Comparison of ENCODE assay signal across 8 mouse cellular contexts in genomic region chr11:78343381-78344327, GRCm38 (mm10). TPM values are rescaled to one million over a fixed set of nuclear protein-coding genes. Genes with fewer than 3 reads are reported as not detected.
DNase-seq lines count a peak whose midpoint lies in the region; ATAC-seq and TF ChIP-seq lines count a peak whose summit lies in the region.

Gene Unc119, plus strand, starts transcription at chr11:78343482.

- TF ChIP-seq CTCF in CH12.LX (conservative IDR thresholded peaks at IDR 0.05 in 1 of 2, IDR thresholded peaks at IDR 0.05 in 1 of 2; ENCODE audit: low read depth in 2 of 2, low read length in 2 of 2): no peak; a peak in 1 of 4 replicates
- no peak for TF ChIP-seq CTCF in liver, embryonic 14.5 days (IDR thresholded peaks at IDR 0.05; ENCODE audit: low read depth)

- peaks cover 32 to 46% of the 10 kb centered on the region in 2 experiments for H3K36me3 ChIP-seq in CH12.LX (replicated peaks in 1 of 2; ENCODE audit: control insufficient read depth in 1 of 2, insufficient read depth in 1 of 2, low read length in 1 of 2)
- H3K36me3 ChIP-seq in erythroblast, embryonic 14.5 days (ENCODE audit: control insufficient read depth): peaks cover 53% of the 10 kb centered on the region
- H3K36me3 ChIP-seq in heart, embryonic 15.5 days: peaks cover 23% of the 10 kb centered on the region; the same call in 1 of the 2 replicates
- H3K36me3 ChIP-seq in liver, embryonic 14.5 days (replicated peaks; ENCODE audit: control insufficient read depth, insufficient read depth, low read depth): peaks cover 2% of the 10 kb centered on the region; the same call in 1 of the 2 replicates
- H3K36me3 ChIP-seq in stomach, embryonic 15.5 days: peaks cover 12% of the 10 kb centered on the region

- peak; percentile 81 for ATAC-seq in heart, embryonic 15.5 days (replicated peaks; ENCODE audit: insufficient number of reproducible peaks, insufficient read depth, low FRiP score, low read depth)
- peak; percentile 65 for ATAC-seq in liver, embryonic 14.5 days (ENCODE audit: insufficient read depth)
- peak; percentile 84 for ATAC-seq in stomach, embryonic 15.5 days (ENCODE audit: insufficient read depth, low FRiP score, low read depth)

- DNase-seq in CH12.LX (ENCODE audit: extremely low read depth): no peak
- DNase-seq in brain, embryonic 18.5 days (ENCODE audit: low read depth, low spot score): peak; percentile 61
- DNase-seq in kidney, postnatal 14 days: peak; percentile 90
- DNase-seq in liver, embryonic 14.5 days (ENCODE audit: low read depth in 3 of 3, low spot score in 3 of 3): peak in 1 of 3 experiments; percentile 49
- peak; percentile 83 for DNase-seq in neural tube, embryonic 10.5 days (ENCODE audit: extremely low spot score, low spot score)

- peaks cover 8% of the 10 kb centered on the region for H3K79me2 ChIP-seq in CH12.LX (replicated peaks; ENCODE audit: control insufficient read depth, extremely low read depth, insufficient read depth, poor library complexity, severe bottlenecking)

- dilution Hi-C loops in CH12.LX (cut with MboI; ENCODE audit: extremely low pct_ligation_motif_present, extremely low pct_unique_long_range_greater_than_20kb, low sequenced_read_pairs): no loop called here

- TF ChIP-seq RAD21 in CH12.LX (IDR thresholded peaks at IDR 0.05; ENCODE audit: low read depth, low read length): no peak; the same call in 1 of the 2 replicates

- peaks cover 25 to 46% of the 10 kb centered on the region in 2 experiments for H3K4me1 ChIP-seq in CH12.LX (ENCODE audit: control insufficient read depth in 1 of 2, insufficient read depth in 2 of 2)
- peaks cover 54% of the 10 kb centered on the region for H3K4me1 ChIP-seq in erythroblast, embryonic 14.5 days (ENCODE audit: control insufficient read depth)
- H3K4me1 ChIP-seq in heart, embryonic 15.5 days (replicated peaks): peaks cover 44% of the 10 kb centered on the region
- peaks cover 28 to 35% of the 10 kb centered on the region in 2 experiments for H3K4me1 ChIP-seq in liver, embryonic 14.5 days (replicated peaks; ENCODE audit: control insufficient read depth in 2 of 2, insufficient read depth in 2 of 2, low read length in 1 of 2)
- peaks cover 41% of the 10 kb centered on the region for H3K4me1 ChIP-seq in stomach, embryonic 15.5 days

- TF ChIP-seq POLR2A in CH12.LX (IDR thresholded peaks at IDR 0.05; ENCODE audit: low read depth, low read length): peak; percentile 78

- H3K4me2 ChIP-seq in CH12.LX (ENCODE audit: insufficient read depth, low read depth, poor library complexity, severe bottlenecking): peak within 1 kb of the TSS; percentile 77
- peak within 1 kb of the TSS; percentile 93 for H3K4me2 ChIP-seq in heart, embryonic 15.5 days
- peak within 1 kb of the TSS; percentile 97 for H3K4me2 ChIP-seq in liver, embryonic 14.5 days (ENCODE audit: low read depth)
- peak within 1 kb of the TSS; percentile 89 for H3K4me2 ChIP-seq in stomach, embryonic 15.5 days

- WGBS in heart, embryonic 15.5 days: 1% methylated on average over 66 of the region's 66 CpGs
- under 1% methylated on average over 58 of the region's 66 CpGs for WGBS in liver, embryonic 14.5 days (ENCODE audit: insufficient replicate concordance)
- WGBS in stomach, embryonic 15.5 days: under 1% methylated on average over 63 of the region's 66 CpGs

- H3K27ac ChIP-seq in CH12.LX (ENCODE audit: insufficient read depth, low read depth): peak within 1 kb of the TSS; percentile 44
- H3K27ac ChIP-seq in heart, embryonic 15.5 days: peak within 1 kb of the TSS; percentile 85
- peak within 1 kb of the TSS; percentile 88 for H3K27ac ChIP-seq in liver, embryonic 14.5 days
- H3K27ac ChIP-seq in stomach, embryonic 15.5 days: peak within 1 kb of the TSS; percentile 79

- no peaks in the 10 kb centered on the region for H3K9me3 ChIP-seq in CH12.LX (replicated peaks; ENCODE audit: low read length)
- H3K9me3 ChIP-seq in erythroblast, embryonic 14.5 days (ENCODE audit: control insufficient read depth, low read length): no peaks in the 10 kb centered on the region
- no peaks in the 10 kb centered on the region for H3K9me3 ChIP-seq in heart, embryonic 15.5 days (replicated peaks)
- H3K9me3 ChIP-seq in liver, embryonic 14.5 days (ENCODE audit: control insufficient read depth, low read length): no peaks in the 10 kb centered on the region
- no peaks in the 10 kb centered on the region for H3K9me3 ChIP-seq in stomach, embryonic 15.5 days

- in situ Hi-C loops in CH12.LX (cut with MboI; ENCODE audit: low pct_ligation_motif_present, low pct_unique_long_range_greater_than_20kb, low sequenced_read_pairs): no loop called here

- no peak for TF ChIP-seq EP300 in CH12.LX (IDR thresholded peaks at IDR 0.05; ENCODE audit: low read length)
- TF ChIP-seq EP300 in liver, embryonic 14.5 days (IDR thresholded peaks at IDR 0.05; ENCODE audit: low read depth): no peak

- peak within 1 kb of the TSS; percentile 73 to 86 (median 75) for H3K4me3 ChIP-seq in CH12.LX (replicated peaks in 1 of 3; ENCODE audit: low read depth in 2 of 3, low read length in 2 of 3, poor library complexity in 1 of 3)
- H3K4me3 ChIP-seq in erythroblast, embryonic 14.5 days (replicated peaks): peak within 1 kb of the TSS; percentile 82
- peak within 1 kb of the TSS; percentile 88 for H3K4me3 ChIP-seq in heart, embryonic 15.5 days
- peak within 1 kb of the TSS; percentile 56 to 82 for H3K4me3 ChIP-seq in liver, embryonic 14.5 days (ENCODE audit: insufficient read depth in 1 of 2, low read depth in 2 of 2, low read length in 2 of 2)
- peak within 1 kb of the TSS; percentile 82 for H3K4me3 ChIP-seq in stomach, embryonic 15.5 days (replicated peaks)

- H3K9ac ChIP-seq in CH12.LX (ENCODE audit: insufficient read depth, low read depth): peak within 1 kb of the TSS; percentile 91
- H3K9ac ChIP-seq in heart, embryonic 15.5 days: peak within 1 kb of the TSS; percentile 86
- peak within 1 kb of the TSS; percentile 84 for H3K9ac ChIP-seq in liver, embryonic 14.5 days (replicated peaks)
- H3K9ac ChIP-seq in stomach, embryonic 15.5 days: peak within 1 kb of the TSS; percentile 90

- H3K27me3 ChIP-seq in CH12.LX (replicated peaks): no peaks in the 10 kb centered on the region
- H3K27me3 ChIP-seq in erythroblast, embryonic 14.5 days (ENCODE audit: control insufficient read depth): no peaks in the 10 kb centered on the region
- H3K27me3 ChIP-seq in heart, embryonic 15.5 days: no peaks in the 10 kb centered on the region
- H3K27me3 ChIP-seq in liver, embryonic 14.5 days (ENCODE audit: control insufficient read depth, insufficient read depth, low read length): no peaks in the 10 kb centered on the region
- H3K27me3 ChIP-seq in stomach, embryonic 15.5 days (replicated peaks): no peaks in the 10 kb centered on the region

TF ChIP-seq in CH12.LX, 34 proteins besides CTCF, POLR2A, EP300 and RAD21 (continues in another document):
- TF ChIP-seq TCF12 (IDR thresholded peaks at IDR 0.05; ENCODE audit: low read depth, low read length) (peak; percentile 71; the same call in 1 of the 2 replicates), NELFE (IDR thresholded peaks at IDR 0.05; ENCODE audit: low read depth, low read length) (peak; percentile 84), CHD1 (IDR thresholded peaks at IDR 0.05; ENCODE audit: low read depth, low read length) (no peak), JUND (conservative IDR thresholded peaks at IDR 0.05; ENCODE audit: low read depth, low read length) (no peak), USF2 (conservative IDR thresholded peaks at IDR 0.05; ENCODE audit: low read depth, low read length) (no peak), ZMIZ1 (IDR thresholded peaks at IDR 0.05; ENCODE audit: low read depth, low read length) (peak; percentile 87), USF1 (IDR thresholded peaks at IDR 0.05; ENCODE audit: low read depth, low read length) (no peak), SMC3 (IDR thresholded peaks at IDR 0.05; ENCODE audit: low read depth, low read length) (no peak), RCOR1 (conservative IDR thresholded peaks at IDR 0.05; ENCODE audit: low read depth, low read length) (peak; percentile 44; the same call in 1 of the 2 replicates), GABPA (IDR thresholded peaks at IDR 0.05; ENCODE audit: insufficient replicate concordance, low read depth, low read length) (no peak), ZKSCAN1 (IDR thresholded peaks at IDR 0.05; ENCODE audit: borderline replicate concordance, low read depth, low read length) (no peak), POLR2AphosphoS2 (IDR thresholded peaks at IDR 0.05; ENCODE audit: low read depth, low read length) (peak; percentile 70; the same call in 1 of the 2 replicates), MXI1 (IDR thresholded peaks at IDR 0.05; ENCODE audit: low read depth, low read length) (0 out of 2 replicates have a peak, but pooled peaks have one; percentile 72), UBTF (IDR thresholded peaks at IDR 0.05; ENCODE audit: low read depth, low read length) (peak; percentile 55; the same call in 1 of the 2 replicates), ZNF384 (IDR thresholded peaks at IDR 0.05; ENCODE audit: low read depth, low read length) (no peak), HCFC1 (IDR thresholded peaks at IDR 0.05; ENCODE audit: low read depth, low read length) (no peak), ZC3H11A (IDR thresholded peaks at IDR 0.05; ENCODE audit: low read depth, low read length) (no peak), CHD2 (IDR thresholded peaks at IDR 0.05; ENCODE audit: low read length) (peak; percentile 67), BHLHE40 (IDR thresholded peaks at IDR 0.05; ENCODE audit: low read depth, low read length) (0 out of 2 replicates have a peak, but pooled peaks have one; percentile 25), E2F4 (IDR thresholded peaks at IDR 0.05; ENCODE audit: insufficient replicate concordance, low read depth, low read length) (no peak), MYC (IDR thresholded peaks at IDR 0.05; ENCODE audit: low read depth, low read length) (no peak), TBP (conservative IDR thresholded peaks at IDR 0.05; ENCODE audit: low read depth, low read length) (no peak), MEF2A (IDR thresholded peaks at IDR 0.05; ENCODE audit: borderline replicate concordance, low read depth, low read length) (peak; percentile 69), PAX5 (IDR thresholded peaks at IDR 0.05; ENCODE audit: low read length) (no peak), ELF1 (IDR thresholded peaks at IDR 0.05; ENCODE audit: low read depth, low read length) (peak; percentile 22; the same call in 1 of the 2 replicates), SIN3A (IDR thresholded peaks at IDR 0.05; ENCODE audit: low read length) (peak; percentile 46)

RNA-seq across cellular contexts. Expression of gene Unc119, which starts in this region (rescaled TPM):
- total RNA-seq in CH12.LX (2012; rRNA removed) (80.5 and 81.6 TPM in 2 replicates), CH12.LX (2014; rRNA removed) (197 and 227 TPM in 2 replicates)
- polyA plus RNA-seq in CH12.LX (2012; ENCODE audit: insufficient read length, low read depth): 146 and 173 TPM in 2 replicates
- 1.7 and 1.9 TPM in 2 replicates for polyA plus RNA-seq in erythroblast, embryonic 14.5 days (2012)
- polyA plus RNA-seq in heart, embryonic 15.5 days (2015; fragmentation: Nextera tagmentation; extraction: Ambion mirVana): 31.0 and 43.3 TPM in 2 replicates
- 33.5 and 40.3 TPM in 2 replicates for polyA plus RNA-seq in liver, embryonic 14.5 days (2012; rRNA removed)
- 20.9 and 25.2 TPM in 2 replicates for polyA plus RNA-seq in liver, embryonic 14.5 days (2014; fragmentation: Nextera tagmentation; extraction: Ambion mirVana)
- polyA plus RNA-seq in stomach, embryonic 15.5 days (2015; fragmentation: Nextera tagmentation; extraction: Ambion mirVana): 34.1 and 34.8 TPM in 2 replicates
